Mouse (Mus musculus) CH12.LX (cell line): ENCODE data around the gene Lrch3. TPM values are rescaled to one million over a fixed set of nuclear protein-coding genes. Genes with fewer than 3 reads are reported as not detected.

Source experiments
- DNase-seq: peaks from one replicate; pipeline ENCODE4 v3.0.0-alpha.2; 2013; ENCODE audit errors: extremely low read depth
- H3K27ac ChIP-seq: 2 replicates; pipeline ENCODE4 v1.5.1; 2012; ENCODE audit warnings: low read depth, mild to moderate bottlenecking, control low read depth, moderate library complexity; ENCODE audit not compliant: insufficient read depth
- H3K27me3 ChIP-seq: replicated peaks from 2 replicates; pipeline ENCODE3; 2012; ENCODE audit warnings: inconsistent platforms
- H3K36me3 ChIP-seq, 2 experiments: replicated peaks in 1 of 2; 2 replicates each; pipeline versions ENCODE3 to v1.6.1; 2012; ENCODE audit warnings: inconsistent platforms in 1 of 2, low read length in 1 of 2, mild to moderate bottlenecking in 1 of 2, mixed read lengths in 1 of 2, moderate library complexity in 1 of 2; ENCODE audit not compliant: control insufficient read depth in 1 of 2, insufficient read depth in 1 of 2
- H3K4me1 ChIP-seq, 2 experiments: 2 replicates each; pipeline ENCODE4 v1.6.1; 2012; ENCODE audit warnings: inconsistent platforms in 1 of 2, moderate library complexity in 1 of 2; ENCODE audit not compliant: insufficient read depth in 2 of 2, control insufficient read depth in 1 of 2
- H3K4me2 ChIP-seq: 2 replicates; pipeline ENCODE4 v1.6.1; 2012; ENCODE audit warnings: low read depth, mild to moderate bottlenecking, control low read depth; ENCODE audit not compliant: poor library complexity, insufficient read depth, severe bottlenecking
- H3K4me3 ChIP-seq, 3 experiments: fragments of 150-350 bp in 1 of 3; sonication (generic) in 1 of 3; replicated peaks in 1 of 3; 2 replicates each; pipeline versions ENCODE3 to v1.5.1; 2011 to 2012; ENCODE audit warnings: low read depth in 2 of 3, low read length in 2 of 3, mild to moderate bottlenecking in 2 of 3, moderate library complexity in 2 of 3, control low read depth in 1 of 3, improper control_type of control experiment in 1 of 3, inconsistent platforms in 1 of 3, mixed read lengths in 1 of 3; ENCODE audit not compliant: poor library complexity in 1 of 3
- H3K79me2 ChIP-seq: replicated peaks from 2 replicates; pipeline ENCODE4 v1.6.1; 2012; ENCODE audit warnings: mild to moderate bottlenecking, moderate library complexity; ENCODE audit not compliant: control insufficient read depth, poor library complexity, insufficient read depth, severe bottlenecking; ENCODE audit errors: extremely low read depth
- H3K9ac ChIP-seq: 2 replicates; pipeline ENCODE4 v1.6.1; 2012; ENCODE audit warnings: low read depth, mild to moderate bottlenecking, control low read depth, moderate library complexity; ENCODE audit not compliant: insufficient read depth
- H3K9me3 ChIP-seq: replicated peaks from 2 replicates; pipeline ENCODE3; 2012; ENCODE audit warnings: low read length, inconsistent platforms, mixed read lengths
- CHD1 ChIP-seq: IDR thresholded peaks from 2 replicates; pipeline ENCODE4 v1.6.1; 2012; ENCODE audit warnings: low read depth, low read length, improper control_type of control experiment, inconsistent platforms
- CTCF ChIP-seq, 2 experiments: IDR thresholded peaks in 1 of 2; conservative IDR thresholded peaks in 1 of 2; 2 replicates each; pipeline ENCODE4 v1.5.1; 2011 to 2012; ENCODE audit warnings: low read depth in 2 of 2, low read length in 2 of 2, improper control_type of control experiment in 1 of 2, inconsistent platforms in 1 of 2, mild to moderate bottlenecking in 1 of 2, moderate library complexity in 1 of 2
- E2F4 ChIP-seq: IDR thresholded peaks from 2 replicates; pipeline ENCODE4 v1.6.1; 2011; ENCODE audit warnings: low read depth, low read length, improper control_type of control experiment; ENCODE audit not compliant: insufficient replicate concordance
- EP300 ChIP-seq: IDR thresholded peaks from 2 replicates; pipeline ENCODE4 v1.6.1; 2011; ENCODE audit warnings: low read length, improper control_type of control experiment
- ETS1 ChIP-seq: conservative IDR thresholded peaks from 2 replicates; pipeline ENCODE4 v1.6.1; 2012; ENCODE audit warnings: low read depth, mild to moderate bottlenecking, inconsistent platforms, low read length, improper control_type of control experiment, moderate library complexity
- HCFC1 ChIP-seq: IDR thresholded peaks from 2 replicates; pipeline ENCODE4 v1.6.1; 2012; ENCODE audit warnings: low read depth, mild to moderate bottlenecking, inconsistent platforms, low read length, improper control_type of control experiment
- IRF4 ChIP-seq: IDR thresholded peaks from 2 replicates; pipeline ENCODE4 v1.6.1; 2014; ENCODE audit warnings: low read depth, mild to moderate bottlenecking, inconsistent platforms, low read length, improper control_type of control experiment
- JUND ChIP-seq: conservative IDR thresholded peaks from 2 replicates; pipeline ENCODE4 v1.6.1; 2011; ENCODE audit warnings: low read depth, low read length, improper control_type of control experiment
- KAT2A ChIP-seq: IDR thresholded peaks from 2 replicates; pipeline ENCODE4 v1.6.1; 2012; ENCODE audit warnings: low read length, improper control_type of control experiment, inconsistent platforms; ENCODE audit not compliant: insufficient replicate concordance
- MAFK ChIP-seq: IDR thresholded peaks from 2 replicates; pipeline ENCODE4 v1.6.1; 2011; ENCODE audit warnings: low read length, improper control_type of control experiment; ENCODE audit not compliant: insufficient replicate concordance
- MEF2A ChIP-seq: IDR thresholded peaks from 2 replicates; pipeline ENCODE4 v1.6.1; 2014; ENCODE audit warnings: low read depth, mild to moderate bottlenecking, inconsistent platforms, low read length, improper control_type of control experiment, borderline replicate concordance
- MXI1 ChIP-seq: IDR thresholded peaks from 2 replicates; pipeline ENCODE4 v1.6.1; 2011; ENCODE audit warnings: mild to moderate bottlenecking, low read depth, low read length, improper control_type of control experiment
- MYC ChIP-seq: IDR thresholded peaks from 2 replicates; pipeline ENCODE4 v1.6.1; 2011; ENCODE audit warnings: low read depth, mild to moderate bottlenecking, improper control_type of control experiment, low read length
- NELFE ChIP-seq: IDR thresholded peaks from 2 replicates; pipeline ENCODE4 v1.6.1; 2011; ENCODE audit warnings: low read depth, low read length, improper control_type of control experiment
- NRF1 ChIP-seq: IDR thresholded peaks from 2 replicates; pipeline ENCODE4 v1.6.1; 2014; ENCODE audit warnings: low read depth, mild to moderate bottlenecking, inconsistent platforms, low read length, improper control_type of control experiment, moderate library complexity
- RCOR1 ChIP-seq: conservative IDR thresholded peaks from 2 replicates; pipeline ENCODE4 v1.6.1; 2012; ENCODE audit warnings: low read depth, mild to moderate bottlenecking, inconsistent platforms, low read length, improper control_type of control experiment
- TCF12 ChIP-seq: IDR thresholded peaks from 2 replicates; pipeline ENCODE4 v1.6.1; 2014; ENCODE audit warnings: low read depth, mild to moderate bottlenecking, inconsistent platforms, low read length, improper control_type of control experiment
- UBTF ChIP-seq: IDR thresholded peaks from 2 replicates; pipeline ENCODE4 v1.6.1; 2012; ENCODE audit warnings: low read depth, mild to moderate bottlenecking, inconsistent platforms, low read length, improper control_type of control experiment, moderate library complexity
- USF1 ChIP-seq: IDR thresholded peaks from 2 replicates; pipeline ENCODE4 v1.6.1; 2014; ENCODE audit warnings: low read depth, mild to moderate bottlenecking, inconsistent platforms, low read length, improper control_type of control experiment
- ZC3H11A ChIP-seq: IDR thresholded peaks from 2 replicates; pipeline ENCODE4 v1.6.1; 2012; ENCODE audit warnings: low read depth, mild to moderate bottlenecking, inconsistent platforms, low read length, improper control_type of control experiment
- ZNF384 ChIP-seq: IDR thresholded peaks from 2 replicates; pipeline ENCODE4 v1.6.1; 2012; ENCODE audit warnings: low read depth, low read length, improper control_type of control experiment, inconsistent platforms
- dilution Hi-C: fragments of 300-500 bp; cut with MboI; formaldehyde crosslinking; loops from 2 replicates; pipeline ENCODE4 v1.14.3; 2020; ENCODE audit warnings: low sequenced_read_pairs; ENCODE audit not compliant: extremely low pct_unique_long_range_greater_than_20kb, extremely low pct_ligation_motif_present
- in situ Hi-C: fragments of 300-500 bp; cut with MboI; formaldehyde crosslinking; loops from 3 replicates; pipeline ENCODE4 v1.14.3; 2019; ENCODE audit warnings: low sequenced_read_pairs, low pct_ligation_motif_present, low pct_unique_long_range_greater_than_20kb, mixed read lengths
- polyA plus RNA-seq: library from polyadenylated mRNA; unstranded; fragments of >175 nt; gene quantifications from 2 replicates; pipeline ENCODE4 v1.2.1, GENCODE M21; 2012; ENCODE audit warnings: low read depth; ENCODE audit not compliant: insufficient read length
- total RNA-seq, 2 experiments: library from RNA; depleted of rRNA; stranded (reverse); fragments of 300-350 nt in 1 of 2; fragments of >200 nt in 1 of 2; gene quantifications; 2 replicates each; pipeline ENCODE4 v1.2.3; 2012 to 2014

The Lrch3 gene
- total and polyA plus RNA-seq, 3 experiments = 11.9 to 20.7 (median 16.1) TPM

GRCm38 (mm10) chr16:32980227-32980626 is 66.3 kb downstream of the Lrch3 start:
- Histone ChIP-seq H3K27me3 (no peaks in the 10 kb centered on the region), H3K4me2 (no peak overlapping the region), H3K79me2 (no peaks in the 10 kb centered on the region), H3K9me3 (no peaks in the 10 kb centered on the region), H3K4me3 (no peak overlapping the region), H3K4me1 (peaks cover 0 to 21% of the 10 kb centered on the region in 2 experiments; a peak in 2 of 4 replicates), H3K27ac (no peak overlapping the region), H3K36me3 (peaks cover 23 to 74% of the 10 kb centered on the region in 2 experiments), H3K9ac (no peak overlapping the region)
- dilution Hi-C loops = no loop called here
- DNase-seq = no peak
- TF ChIP-seq TCF12 (no peak), ZC3H11A (no peak), MAFK (no peak), NRF1 (no peak), ETS1 (no peak)
- in situ Hi-C loops = no loop called here

- Histone ChIP-seq H3K9me3 (no peaks in the 10 kb centered on the region), H3K4me2 (no peak overlapping the region), H3K27ac (no peak overlapping the region), H3K79me2 (no peaks in the 10 kb centered on the region), H3K27me3 (no peaks in the 10 kb centered on the region), H3K4me1 (peaks cover 0 to 21% of the 10 kb centered on the region in 2 experiments; a peak in 2 of 4 replicates), H3K36me3 (peaks cover 21 to 79% of the 10 kb centered on the region in 2 experiments), H3K9ac (no peak overlapping the region), H3K4me3 (no peak overlapping the region)
- TF ChIP-seq JUND (no peak), MYC (no peak), UBTF (no peak), IRF4 (no peak), EP300 (no peak), MEF2A (no peak), TCF12 (no peak), MXI1 (no peak), CHD1 (no peak)
- no peak for DNase-seq
- dilution Hi-C loops (no loop called here), in situ Hi-C loops (no loop called here)
These were observed 67.5 kb downstream of the Lrch3 start for GRCm38 (mm10) chr16:32981405-32981804.

- H3K27me3 ChIP-seq = no peaks in the 10 kb centered on the region
- no peak overlapping the region for H3K27ac ChIP-seq
- no peak overlapping the region for H3K9ac ChIP-seq
- DNase-seq = no peak
- TF ChIP-seq ETS1 (no peak), E2F4 (no peak), HCFC1 (no peak), ZNF384 (no peak), NELFE (no peak), KAT2A (no peak), RCOR1 (no peak), CTCF (conservative IDR thresholded peaks at IDR 0.05 in 1 of 2, IDR thresholded peaks at IDR 0.05 in 1 of 2; ENCODE audit: low read depth in 2 of 2, low read length in 2 of 2) (no peak), USF1 (no peak), TCF12 (no peak), EP300 (no peak)
- peaks cover 19 to 77% of the 10 kb centered on the region in 2 experiments for H3K36me3 ChIP-seq
- H3K4me2 ChIP-seq = no peak overlapping the region
- H3K79me2 ChIP-seq = no peaks in the 10 kb centered on the region
- H3K4me1 ChIP-seq = peaks cover 0 to 16% of the 10 kb centered on the region in 2 experiments; a peak in 2 of 4 replicates
- no peak overlapping the region for H3K4me3 ChIP-seq
- in situ Hi-C loops = no loop called here
- no peaks in the 10 kb centered on the region for H3K9me3 ChIP-seq
- dilution Hi-C loops = no loop called here
These were observed 70.7 kb downstream of the Lrch3 start for GRCm38 (mm10) chr16:32984631-32985030.
